Comparison of ENCODE assay signal across 12 mouse cellular contexts in the genomic region with DNA sequence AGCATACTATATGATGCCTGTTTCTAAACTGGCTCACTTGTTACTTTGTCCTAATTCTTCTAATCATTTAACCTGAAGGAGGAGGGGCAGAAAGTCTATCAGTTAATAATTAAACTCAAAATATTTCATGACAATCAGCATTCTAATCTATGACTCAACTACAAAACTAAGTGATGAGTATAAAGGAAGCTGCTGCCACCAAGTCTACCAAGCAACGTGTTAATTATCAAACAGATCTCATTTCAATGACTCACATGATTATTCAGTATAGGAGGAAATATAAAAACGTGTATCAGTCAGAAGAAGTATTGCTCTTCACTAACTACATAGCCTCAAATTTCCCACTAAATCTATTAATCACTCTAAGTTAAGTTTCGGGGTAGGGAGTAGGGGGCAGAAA.
"Had no signal": no experiment of that assay in that cellular context is flagged by ENCODE, and none has a peak within 500 bp of the region (broad histone marks: within the 10 kb centered on the region; RNA-seq: fewer than 3 reads in every experiment).

No protein-coding gene starts in this region.

- ATAC-seq: midbrain, embryonic 13.5 days had no signal

- H3K9me3 ChIP-seq: limb, embryonic 12.5 days; lung, embryonic 15.5 days; midbrain, embryonic 13.5 days; stomach, embryonic 15.5 days had no signal

- H3K4me1 ChIP-seq: limb, embryonic 12.5 days; stomach, embryonic 15.5 days had no signal

- H3K27ac ChIP-seq: layer of hippocampus, adult 2 months; limb, embryonic 12.5 days; lung, embryonic 15.5 days; midbrain, embryonic 13.5 days; stomach, embryonic 15.5 days had no signal

- H3K27me3 ChIP-seq: limb, embryonic 12.5 days; lung, embryonic 15.5 days; midbrain, embryonic 13.5 days; stomach, embryonic 15.5 days had no signal

- DNase-seq: kidney, adult 18-20 months; kidney, postnatal 4 days; liver; lung, postnatal 14 days; right cerebral cortex, postnatal 4 days; thymus, postnatal 4 days had no signal

- H3K4me3 ChIP-seq: layer of hippocampus, adult 2 months; limb, embryonic 12.5 days; lung, embryonic 15.5 days; midbrain, embryonic 13.5 days; myocyte; stomach, embryonic 15.5 days had no signal

- H3K4me2 ChIP-seq: limb, embryonic 12.5 days; lung, embryonic 15.5 days; midbrain, embryonic 13.5 days; stomach, embryonic 15.5 days had no signal

- H3K9ac ChIP-seq: limb, embryonic 12.5 days; lung, embryonic 15.5 days; midbrain, embryonic 13.5 days; stomach, embryonic 15.5 days had no signal
